Mouse (Mus musculus): ENCODE measurements around the gene Fthl17e. TPM values are rescaled to one million over a fixed set of nuclear protein-coding genes. Genes with fewer than 3 reads are reported as not detected.

The Fthl17e gene
- polyA plus RNA-seq, 1 experiment from 2014 or later, result not detected

Other genes starting within 250 kb of the Fthl17e start
- gene Ssxb5, start 229.8 kb upstream of the Fthl17e start, polyA plus RNA-seq (2014; fragmentation: Nextera tagmentation; extraction: Ambion mirVana), result not detected in 2 replicates
- not detected in 2 replicates for gene Gm6592, start 189.5 kb upstream of the Fthl17e start, polyA plus RNA-seq (2014; fragmentation: Nextera tagmentation; extraction: Ambion mirVana)
- gene Gm5751, start 159.2 kb upstream of the Fthl17e start, polyA plus RNA-seq (2014; fragmentation: Nextera tagmentation; extraction: Ambion mirVana), result not detected in 2 replicates
- 3.8 and 4.1 TPM in 2 replicates for gene B630019K06Rik, start 141.1 kb upstream of the Fthl17e start, polyA plus RNA-seq (2014; fragmentation: Nextera tagmentation; extraction: Ambion mirVana)
- not detected in 2 replicates for gene Fthl17b, start 70.5 kb upstream of the Fthl17e start, polyA plus RNA-seq (2014; fragmentation: Nextera tagmentation; extraction: Ambion mirVana)
- gene Fthl17c, start 56.9 kb upstream of the Fthl17e start, polyA plus RNA-seq (2014; fragmentation: Nextera tagmentation; extraction: Ambion mirVana), result not detected in 2 replicates
- not detected in 2 replicates for gene Fthl17d, start 46.7 kb upstream of the Fthl17e start, polyA plus RNA-seq (2014; fragmentation: Nextera tagmentation; extraction: Ambion mirVana)
- not detected in 2 replicates for gene Fthl17f, start 29.5 kb downstream of the Fthl17e start, polyA plus RNA-seq (2014; fragmentation: Nextera tagmentation; extraction: Ambion mirVana)
- gene 4930402K13Rik, start 71.1 kb downstream of the Fthl17e start, polyA plus RNA-seq (2014; fragmentation: Nextera tagmentation; extraction: Ambion mirVana), result not detected in 2 replicates
- 0.70 and 0.87 TPM in 2 replicates for gene Lancl3, start 166.4 kb downstream of the Fthl17e start, polyA plus RNA-seq (2014; fragmentation: Nextera tagmentation; extraction: Ambion mirVana)
- not detected in 2 replicates for gene Gm14862, start 223.4 kb downstream of the Fthl17e start, polyA plus RNA-seq (2014; fragmentation: Nextera tagmentation; extraction: Ambion mirVana)
- 4.2 and 4.6 TPM in 2 replicates for gene Xk, start 239.3 kb downstream of the Fthl17e start, polyA plus RNA-seq (2014; fragmentation: Nextera tagmentation; extraction: Ambion mirVana)

All from intestine, embryonic 14.5 days (tissue).